Mouse (Mus musculus) spleen, adult 2 months (tissue): ENCODE results near the gene Fcgrt. TPM values are rescaled to one million over a fixed set of nuclear protein-coding genes. Genes with fewer than 3 reads are reported as not detected.

Experiments
- DNase-seq, 2 experiments: peaks; one replicate each; pipeline versions ENCODE4 v3.0.0 to v3.0.0-alpha.2; 2012 to 2021; ENCODE audit warnings: low spot score in 2 of 2, low read depth in 1 of 2
- H3K27ac ChIP-seq: fragments of 200-500 bp; 2 replicates; pipeline ENCODE4 v1.5.1; 2012; ENCODE audit warnings: low read length, inconsistent platforms; ENCODE audit not compliant: insufficient read depth
- H3K27me3 ChIP-seq: fragments of 200-500 bp; 2 replicates; pipeline ENCODE4 v1.6.1; 2012; ENCODE audit warnings: mild to moderate bottlenecking, moderate library complexity, low read length, inconsistent platforms; ENCODE audit not compliant: control insufficient read depth, insufficient read depth
- H3K36me3 ChIP-seq: fragments of 200-500 bp; 2 replicates; pipeline ENCODE4 v1.6.1; 2012; ENCODE audit warnings: mild to moderate bottlenecking, low read length, inconsistent platforms; ENCODE audit not compliant: control insufficient read depth, insufficient read depth
- H3K4me1 ChIP-seq: fragments of 200-500 bp; 2 replicates; pipeline ENCODE4 v1.6.1; 2011; ENCODE audit warnings: inconsistent platforms; ENCODE audit not compliant: control insufficient read depth, insufficient read depth, insufficient read length
- H3K4me3 ChIP-seq: fragments of 200-500 bp; 2 replicates; pipeline ENCODE4 v1.5.1; 2011; ENCODE audit warnings: mild to moderate bottlenecking, inconsistent platforms; ENCODE audit not compliant: insufficient read depth, insufficient read length; ENCODE audit errors: extremely low read depth
- CTCF ChIP-seq: fragments of 200-500 bp; IDR thresholded peaks from 2 replicates; pipeline ENCODE4 v1.5.1; 2011; ENCODE audit warnings: mild to moderate bottlenecking, inconsistent platforms; ENCODE audit not compliant: insufficient read depth, insufficient read length, insufficient replicate concordance; ENCODE audit errors: extremely low read depth
- POLR2A ChIP-seq: fragments of 200-500 bp; IDR thresholded peaks from 2 replicates; pipeline ENCODE4 v1.6.1; 2011; ENCODE audit warnings: low read depth, low read length, inconsistent platforms
- WGBS: fragments of 180-500 bp; shearing (Covaris S2); methylation state at CpG from one replicate; pipeline ENCODE4 v1.1.7; 2018; 5-methylcytosine and 5-hydroxymethylcytosine counted together
- polyA plus RNA-seq: library from polyadenylated mRNA; depleted of rRNA; stranded (reverse); fragments of >200 nt; gene quantifications from 2 replicates; pipeline ENCODE4 v1.2.3, GENCODE M21; 2012

The Fcgrt gene
- polyA plus RNA-seq, 1 experiment, result 64.4 TPM

- no peaks in the 10 kb centered on the region; the same call in 1 of the 2 replicates for H3K36me3 ChIP-seq
- no peak overlapping the region for H3K4me3 ChIP-seq
- no peak overlapping the region for H3K27ac ChIP-seq
- no peak for DNase-seq
- no peaks in the 10 kb centered on the region for H3K27me3 ChIP-seq
- WGBS, result 54% methylated on average over 18 of the region's 18 CpGs
- TF ChIP-seq POLR2A (no peak), CTCF (no peak)
- peaks cover 2% of the 10 kb centered on the region for H3K4me1 ChIP-seq
Measured at GRCm38 (mm10) chr7:45093516-45093905, 10.1 kb downstream of the Fcgrt start.

- WGBS, result 80% methylated on average over 12 of the region's 12 CpGs
- H3K4me1 ChIP-seq, result peaks cover 2% of the 10 kb centered on the region
- H3K27ac ChIP-seq, result no peak overlapping the region
- no peak for DNase-seq
- H3K4me3 ChIP-seq, result no peak overlapping the region
- no peaks in the 10 kb centered on the region; the same call in 1 of the 2 replicates for H3K36me3 ChIP-seq
- H3K27me3 ChIP-seq, result no peaks in the 10 kb centered on the region
- TF ChIP-seq POLR2A, result no peak
- no peak for TF ChIP-seq CTCF
Measured at GRCm38 (mm10) chr7:45092828-45093515, 10.7 kb downstream of the Fcgrt start.

- Histone ChIP-seq H3K36me3 (no peaks in the 10 kb centered on the region; the same call in 1 of the 2 replicates), H3K27ac (peak within 1 kb of the TSS; percentile 23), H3K4me1 (peaks cover 2% of the 10 kb centered on the region), H3K4me3 (peak within 1 kb of the TSS; percentile 38; the same call in 1 of the 2 replicates), H3K27me3 (no peaks in the 10 kb centered on the region)
- no peak for DNase-seq
- TF ChIP-seq CTCF, result no peak
- no peak for TF ChIP-seq POLR2A
- 2% methylated on average over 16 of the region's 16 CpGs for WGBS
Measured at GRCm38 (mm10) chr7:45092048-45092447, 11.6 kb downstream of the Fcgrt start, which contains the start of gene Rcn3. Gene Rcn3 (minus strand): TSS chr7:45092221.

- Histone ChIP-seq H3K4me1 (peaks cover 2% of the 10 kb centered on the region), H3K27ac (peak overlapping the region; percentile 23), H3K36me3 (no peaks in the 10 kb centered on the region; the same call in 1 of the 2 replicates), H3K27me3 (no peaks in the 10 kb centered on the region), H3K4me3 (peak overlapping the region; percentile 38; the same call in 1 of the 2 replicates)
- TF ChIP-seq CTCF (no peak), POLR2A (no peak)
- WGBS, result 12% methylated on average over 35 of the region's 35 CpGs
- no peak for DNase-seq
Measured at GRCm38 (mm10) chr7:45091001-45091990, 12.4 kb downstream of the Fcgrt start.

GRCm38 (mm10) chr7:45090251-45090977 is 13.2 kb downstream of the Fcgrt start:
- Histone ChIP-seq H3K27me3 (no peaks in the 10 kb centered on the region), H3K4me3 (no peak overlapping the region), H3K27ac (0 out of 2 replicates have a peak overlapping the region, but pooled peaks have one; percentile 6), H3K36me3 (no peaks in the 10 kb centered on the region), H3K4me1 (peaks cover 2% of the 10 kb centered on the region)
- DNase-seq, result no peak
- no peak for TF ChIP-seq CTCF
- WGBS, result 63% methylated on average over 13 of the region's 13 CpGs

GRCm38 (mm10) chr7:45088597-45088996 is 15.1 kb downstream of the Fcgrt start:
- Histone ChIP-seq H3K4me1 (peaks cover 4% of the 10 kb centered on the region), H3K4me3 (no peak overlapping the region), H3K27ac (no peak overlapping the region), H3K27me3 (no peaks in the 10 kb centered on the region), H3K36me3 (no peaks in the 10 kb centered on the region)
- TF ChIP-seq CTCF, result no peak
- no peak for TF ChIP-seq POLR2A
- DNase-seq, result no peak
- 95% methylated on average over 17 of the region's 17 CpGs for WGBS
